Mouse (Mus musculus): ENCODE measurements around the gene Plekhb2. TPM values are rescaled to one million over a fixed set of nuclear protein-coding genes. Genes with fewer than 3 reads are reported as not detected.

Plekhb2 gene
- polyA plus RNA-seq, 2 experiments = 4.0 to 8.0 TPM

- DNase-seq (ENCODE audit: low read depth in 3 of 3, low spot score in 3 of 3) (no peak), ATAC-seq (ENCODE audit: insufficient read depth) (no peak)
- no peak overlapping the region for H3K9ac ChIP-seq (replicated peaks)
- H3K4me1 ChIP-seq (replicated peaks; ENCODE audit: control insufficient read depth in 2 of 2, insufficient read depth in 2 of 2, low read length in 1 of 2) = no peaks in the 10 kb centered on the region
- no peak for TF ChIP-seq CTCF (IDR thresholded peaks at IDR 0.05; ENCODE audit: low read depth)
- TF ChIP-seq EP300 (IDR thresholded peaks at IDR 0.05; ENCODE audit: low read depth) = no peak
- WGBS (ENCODE audit: insufficient replicate concordance) = 82% methylated on average over 7 of the region's 7 CpGs
- no peak overlapping the region for H3K27ac ChIP-seq
- no peak overlapping the region for H3K4me2 ChIP-seq (ENCODE audit: low read depth)
- no peaks in the 10 kb centered on the region for H3K27me3 ChIP-seq (ENCODE audit: control insufficient read depth, insufficient read depth, low read length)
- H3K4me3 ChIP-seq (ENCODE audit: insufficient read depth in 1 of 2, low read depth in 2 of 2, low read length in 2 of 2) = no peak overlapping the region
- H3K9me3 ChIP-seq (ENCODE audit: control insufficient read depth, low read length) = no peaks in the 10 kb centered on the region
- H3K36me3 ChIP-seq (replicated peaks; ENCODE audit: control insufficient read depth, insufficient read depth, low read depth) = no peaks in the 10 kb centered on the region; the same call in 1 of the 2 replicates
Observed at GRCm38 (mm10) chr1:34863323-34863722, 13.5 kb downstream of the Plekhb2 start.

GRCm38 (mm10) chr1:34864243-34864642, 14.5 kb downstream of the Plekhb2 start:
- no peak for TF ChIP-seq EP300 (IDR thresholded peaks at IDR 0.05; ENCODE audit: low read depth)
- TF ChIP-seq CTCF (IDR thresholded peaks at IDR 0.05; ENCODE audit: low read depth) = no peak
- Histone ChIP-seq H3K4me1 (replicated peaks; ENCODE audit: control insufficient read depth in 2 of 2, insufficient read depth in 2 of 2, low read length in 1 of 2) (no peaks in the 10 kb centered on the region), H3K4me3 (ENCODE audit: insufficient read depth in 1 of 2, low read depth in 2 of 2, low read length in 2 of 2) (no peak overlapping the region), H3K27ac (no peak overlapping the region), H3K36me3 (replicated peaks; ENCODE audit: control insufficient read depth, insufficient read depth, low read depth) (no peaks in the 10 kb centered on the region; the same call in 1 of the 2 replicates), H3K9ac (replicated peaks) (no peak overlapping the region), H3K27me3 (ENCODE audit: control insufficient read depth, insufficient read depth, low read length) (no peaks in the 10 kb centered on the region), H3K9me3 (ENCODE audit: control insufficient read depth, low read length) (no peaks in the 10 kb centered on the region), H3K4me2 (ENCODE audit: low read depth) (no peak overlapping the region)
- no peak for DNase-seq (ENCODE audit: low read depth in 3 of 3, low spot score in 3 of 3)
- WGBS (ENCODE audit: insufficient replicate concordance) = 75% methylated on average over 7 of the region's 7 CpGs
- ATAC-seq (ENCODE audit: insufficient read depth) = no peak

- Histone ChIP-seq H3K36me3 (replicated peaks; ENCODE audit: control insufficient read depth, insufficient read depth, low read depth) (no peaks in the 10 kb centered on the region; the same call in 1 of the 2 replicates), H3K4me2 (ENCODE audit: low read depth) (no peak overlapping the region), H3K4me3 (ENCODE audit: insufficient read depth in 1 of 2, low read depth in 2 of 2, low read length in 2 of 2) (no peak overlapping the region), H3K9me3 (ENCODE audit: control insufficient read depth, low read length) (no peaks in the 10 kb centered on the region), H3K4me1 (replicated peaks; ENCODE audit: control insufficient read depth in 2 of 2, insufficient read depth in 2 of 2, low read length in 1 of 2) (no peaks in the 10 kb centered on the region), H3K9ac (replicated peaks) (no peak overlapping the region), H3K27me3 (ENCODE audit: control insufficient read depth, insufficient read depth, low read length) (no peaks in the 10 kb centered on the region), H3K27ac (no peak overlapping the region)
- WGBS (ENCODE audit: insufficient replicate concordance) = 71% methylated on average over 9 of the region's 9 CpGs
- TF ChIP-seq EP300 (IDR thresholded peaks at IDR 0.05; ENCODE audit: low read depth) = no peak
- no peak for TF ChIP-seq CTCF (IDR thresholded peaks at IDR 0.05; ENCODE audit: low read depth)
- ATAC-seq (ENCODE audit: insufficient read depth) (no peak), DNase-seq (ENCODE audit: low read depth in 3 of 3, low spot score in 3 of 3) (no peak)
Observed at GRCm38 (mm10) chr1:34865866-34866265, 16.1 kb downstream of the Plekhb2 start.

GRCm38 (mm10) chr1:34866815-34867573, 17.2 kb downstream of the Plekhb2 start:
- H3K36me3 ChIP-seq (replicated peaks; ENCODE audit: control insufficient read depth, insufficient read depth, low read depth) = no peaks in the 10 kb centered on the region; the same call in 1 of the 2 replicates
- H3K4me2 ChIP-seq (ENCODE audit: low read depth) = no peak overlapping the region
- DNase-seq (ENCODE audit: low read depth in 3 of 3, low spot score in 3 of 3) = peak; percentile 49 to 72 (median 57)
- peak; percentile 81 for ATAC-seq (ENCODE audit: insufficient read depth)
- no peaks in the 10 kb centered on the region for H3K9me3 ChIP-seq (ENCODE audit: control insufficient read depth, low read length)
- no peaks in the 10 kb centered on the region for H3K27me3 ChIP-seq (ENCODE audit: control insufficient read depth, insufficient read depth, low read length)
- TF ChIP-seq EP300 (IDR thresholded peaks at IDR 0.05; ENCODE audit: low read depth) (peak; percentile 54), CTCF (IDR thresholded peaks at IDR 0.05; ENCODE audit: low read depth) (peak; percentile 95)
- no peak overlapping the region for H3K4me3 ChIP-seq (ENCODE audit: insufficient read depth in 1 of 2, low read depth in 2 of 2, low read length in 2 of 2)
- 28% methylated on average over 10 of the region's 10 CpGs for WGBS (ENCODE audit: insufficient replicate concordance)
- no peak overlapping the region for H3K27ac ChIP-seq
- no peaks in the 10 kb centered on the region for H3K4me1 ChIP-seq (replicated peaks; ENCODE audit: control insufficient read depth in 2 of 2, insufficient read depth in 2 of 2, low read length in 1 of 2)
- no peak overlapping the region for H3K9ac ChIP-seq (replicated peaks)

GRCm38 (mm10) chr1:34867574-34867955, 17.8 kb downstream of the Plekhb2 start:
- TF ChIP-seq EP300 (IDR thresholded peaks at IDR 0.05; ENCODE audit: low read depth) (no peak), CTCF (IDR thresholded peaks at IDR 0.05; ENCODE audit: low read depth) (no peak)
- no peak for DNase-seq (ENCODE audit: low read depth in 3 of 3, low spot score in 3 of 3)

More at GRCm38 (mm10) chr1:34867574-34867955, 17.8 kb downstream of the Plekhb2 start:
- no peaks in the 10 kb centered on the region for H3K4me1 ChIP-seq (replicated peaks; ENCODE audit: control insufficient read depth in 2 of 2, insufficient read depth in 2 of 2, low read length in 1 of 2)
- no peaks in the 10 kb centered on the region for H3K27me3 ChIP-seq (ENCODE audit: control insufficient read depth, insufficient read depth, low read length)
- H3K27ac ChIP-seq = no peak overlapping the region
- no peak overlapping the region for H3K4me2 ChIP-seq (ENCODE audit: low read depth)
- H3K9me3 ChIP-seq (ENCODE audit: control insufficient read depth, low read length) = no peaks in the 10 kb centered on the region
- H3K9ac ChIP-seq (replicated peaks) = no peak overlapping the region
- no peak for ATAC-seq (ENCODE audit: insufficient read depth)
- H3K4me3 ChIP-seq (ENCODE audit: insufficient read depth in 1 of 2, low read depth in 2 of 2, low read length in 2 of 2) = no peak overlapping the region
- H3K36me3 ChIP-seq (replicated peaks; ENCODE audit: control insufficient read depth, insufficient read depth, low read depth) = no peaks in the 10 kb centered on the region; the same call in 1 of the 2 replicates
- 73% methylated on average over 5 of the region's 5 CpGs for WGBS (ENCODE audit: insufficient replicate concordance)
